Mouse (Mus musculus): ENCODE measurements around the gene Hist1h1d.
"Not testable (repeated sequence)": the region's sequence is repeated elsewhere in the genome, so short reads cannot be mapped to it uniquely, and the experiment has no call there.

Gene Hist1h1d

GRCm38 (mm10) chr13:23530181-23530900 lies 22.7 kb upstream of the Hist1h1d start:
- peak; percentile 83 for DNase-seq (ENCODE audit: low spot score)

- DNase-seq (ENCODE audit: low spot score) = peak; percentile 99
These were observed 21.9 kb upstream of the Hist1h1d start, which contains the start of gene Hist1h4h for GRCm38 (mm10) chr13:23530901-23531875. TSS of gene Hist1h4h (plus strand) at chr13:23531050.

GRCm38 (mm10) chr13:23532262-23533075 lies 20.6 kb upstream of the Hist1h1d start:
- peak; percentile 66 for DNase-seq (ENCODE audit: low spot score)

GRCm38 (mm10) chr13:23533560-23534367 lies 19.3 kb upstream of the Hist1h1d start, which contains the start of gene Hist1h2af:
TSS of gene Hist1h2af (plus strand) at chr13:23533906.
- DNase-seq (ENCODE audit: low spot score) = peak; percentile 95

GRCm38 (mm10) chr13:23534368-23535131 lies 18.5 kb upstream of the Hist1h1d start:
- no peak for DNase-seq (ENCODE audit: low spot score)

- peak; percentile 98 for DNase-seq (ENCODE audit: low spot score)
These were observed 17.7 kb upstream of the Hist1h1d start, which contains the start of gene Hist1h3g for GRCm38 (mm10) chr13:23535137-23536075. TSS of gene Hist1h3g (plus strand) at chr13:23535422.

- DNase-seq (ENCODE audit: low spot score) = peak; percentile 72
These were observed 16.8 kb upstream of the Hist1h1d start for GRCm38 (mm10) chr13:23536076-23536822.

- DNase-seq (ENCODE audit: low spot score) = peak; percentile 22
These were observed 15.9 kb upstream of the Hist1h1d start for GRCm38 (mm10) chr13:23537006-23537710.

- DNase-seq (ENCODE audit: low spot score) = no peak
These were observed 14.8 kb upstream of the Hist1h1d start for GRCm38 (mm10) chr13:23538249-23538648.

- not testable (repeated sequence) for DNase-seq (ENCODE audit: low spot score)
These were observed 13.2 kb upstream of the Hist1h1d start for GRCm38 (mm10) chr13:23539821-23540220.

- no peak for DNase-seq (ENCODE audit: low spot score)
These were observed 11.6 kb upstream of the Hist1h1d start for GRCm38 (mm10) chr13:23541497-23541896.

- peak; percentile 64 for DNase-seq (ENCODE audit: low spot score)
These were observed 10.7 kb upstream of the Hist1h1d start for GRCm38 (mm10) chr13:23542225-23542980.

- peak; percentile 95 for DNase-seq (ENCODE audit: low spot score)
These were observed 10.0 kb upstream of the Hist1h1d start, which contains the start of gene Hist1h2bh for GRCm38 (mm10) chr13:23542999-23543607. TSS of gene Hist1h2bh (minus strand) at chr13:23543392.

- DNase-seq (ENCODE audit: low spot score) = peak; percentile 98
These were observed 8.9 kb upstream of the Hist1h1d start, which contains the start of gene Hist1h3f for GRCm38 (mm10) chr13:23543965-23544786. TSS of gene Hist1h3f (plus strand) at chr13:23544052.

GRCm38 (mm10) chr13:23544787-23545120 lies 8.3 kb upstream of the Hist1h1d start:
- not testable (repeated sequence) for DNase-seq (ENCODE audit: low spot score)
